Mouse (Mus musculus) heart, postnatal 25 days (tissue): ENCODE data around the gene Otc. TPM values are rescaled to one million over a fixed set of nuclear protein-coding genes. Genes with fewer than 3 reads are reported as not detected.

ENCODE experiments used
- total RNA-seq, 2 experiments: library from RNA; stranded (reverse); gene quantifications; 2 replicates each; pipeline ENCODE4 v1.2.3; 2021

Gene Otc
- total RNA-seq, 2 experiments from 2014 or later = not detected

Other genes with a start within 250 kb of the Otc start
- gene Srpx, start 134.6 kb upstream of the Otc start, total RNA-seq = 1 to 10 TPM; 4.2 to 4.4 TPM
- 1 to 10 TPM; 2.3 to 3.5 TPM for gene Rpgr, start 35.4 kb upstream of the Otc start, total RNA-seq
- gene Tspan7, start 232.9 kb downstream of the Otc start, total RNA-seq = 100 to 1,000 TPM; 107 to 111 TPM